Mouse (Mus musculus) neural tube, embryonic 14.5 days (tissue): ENCODE measurements around the gene Ppid. TPM values are rescaled to one million over a fixed set of nuclear protein-coding genes. Genes with fewer than 3 reads are reported as not detected.
"Not testable (repeated sequence)": the region's sequence is repeated elsewhere in the genome, so short reads cannot be mapped to it uniquely, and the experiment has no call there.

Experiments
- ATAC-seq: fragments of 200-750 bp; cut with Nextera tagmentation; 2 replicates; pipeline ENCODE4 v1.8.0; 2017; ENCODE audit warnings: low read depth, mild to moderate bottlenecking, moderate TSS enrichment, moderate library complexity
- H3K27ac ChIP-seq: fragments of 300-500 bp; sonication (generic); 2 replicates; pipeline ENCODE4 v1.5.1; 2014; ENCODE audit warnings: low read depth, mild to moderate bottlenecking, control low read depth, low read length, moderate library complexity, mixed read lengths
- H3K27me3 ChIP-seq: fragments of 300-500 bp; sonication (generic); 2 replicates; pipeline ENCODE4 v1.6.1; 2014; ENCODE audit warnings: low read length; ENCODE audit not compliant: control insufficient read depth, insufficient read depth
- H3K36me3 ChIP-seq: fragments of 300-500 bp; sonication (generic); 2 replicates; pipeline ENCODE4 v1.6.1; 2014; ENCODE audit warnings: low read length, mixed read lengths; ENCODE audit not compliant: control insufficient read depth, insufficient read depth
- H3K4me1 ChIP-seq: fragments of 300-500 bp; sonication (generic); 2 replicates; pipeline ENCODE4 v1.6.1; 2014; ENCODE audit warnings: low read length; ENCODE audit not compliant: control insufficient read depth, insufficient read depth
- H3K4me2 ChIP-seq: fragments of 300-500 bp; sonication (generic); 2 replicates; pipeline ENCODE4 v1.6.1; 2014; ENCODE audit warnings: mild to moderate bottlenecking, low read depth, low read length, control low read depth
- H3K4me3 ChIP-seq: fragments of 300-500 bp; sonication (generic); 2 replicates; pipeline ENCODE4 v1.5.1; 2014; ENCODE audit warnings: low read depth, low read length, control low read depth, mixed read lengths
- H3K9ac ChIP-seq: fragments of 300-500 bp; sonication (generic); replicated peaks from 2 replicates; pipeline ENCODE4 v1.6.1; 2014; ENCODE audit warnings: low read depth, mild to moderate bottlenecking, control low read depth, low read length, mixed read lengths
- H3K9me3 ChIP-seq: fragments of 300-500 bp; sonication (generic); 2 replicates; pipeline ENCODE4 v1.6.1; 2016; ENCODE audit warnings: low read length; ENCODE audit not compliant: control insufficient read depth
- WGBS: fragments of 180-500 bp; shearing (Covaris S2); extraction: QIAGEN DNeasy Blood & Tissue Kit; methylation state at CpG from one replicate; pipeline ENCODE4 v1.1.7; 2014; 5-methylcytosine and 5-hydroxymethylcytosine counted together
- polyA plus RNA-seq: library from polyadenylated mRNA; unstranded; fragments of >200 nt; fragmentation: Nextera tagmentation; extraction: Ambion mirVana; gene quantifications from 2 replicates; pipeline ENCODE4 v1.2.1, GENCODE M21; 2014

The Ppid gene
- polyA plus RNA-seq, 1 experiment from 2014 or later: 164 TPM

- Histone ChIP-seq H3K9ac (no peak overlapping the region), H3K4me1 (peaks cover 11% of the 10 kb centered on the region; the same call in 1 of the 2 replicates), H3K4me2 (peak overlapping the region; percentile 43; the same call in 1 of the 2 replicates), H3K36me3 (no peaks in the 10 kb centered on the region), H3K27ac (no peak overlapping the region), H3K9me3 (no peaks in the 10 kb centered on the region), H3K27me3 (no peaks in the 10 kb centered on the region), H3K4me3 (peak overlapping the region; percentile 86; the same call in 1 of the 2 replicates)
- no peak for ATAC-seq
- 82% methylated on average over 16 of the region's 16 CpGs for WGBS
Measured at GRCm38 (mm10) chr3:79568629-79569350, 22.4 kb upstream of the Ppid start.

GRCm38 (mm10) chr3:79569351-79569681 is 21.8 kb upstream of the Ppid start:
- peaks cover 11% of the 10 kb centered on the region; the same call in 1 of the 2 replicates for H3K4me1 ChIP-seq
- no peak overlapping the region for H3K27ac ChIP-seq
- H3K9me3 ChIP-seq: no peaks in the 10 kb centered on the region
- H3K27me3 ChIP-seq: no peaks in the 10 kb centered on the region
- no peak overlapping the region for H3K9ac ChIP-seq
- H3K36me3 ChIP-seq: no peaks in the 10 kb centered on the region
- no peak for ATAC-seq
- 88% methylated on average over 3 of the region's 3 CpGs for WGBS
- no peak overlapping the region for H3K4me3 ChIP-seq
- H3K4me2 ChIP-seq: no peak overlapping the region

- ATAC-seq: no peak
- 58% methylated on average over 3 of the region's 3 CpGs for WGBS
Measured at GRCm38 (mm10) chr3:79572399-79572798, 18.7 kb upstream of the Ppid start.

DNA sequence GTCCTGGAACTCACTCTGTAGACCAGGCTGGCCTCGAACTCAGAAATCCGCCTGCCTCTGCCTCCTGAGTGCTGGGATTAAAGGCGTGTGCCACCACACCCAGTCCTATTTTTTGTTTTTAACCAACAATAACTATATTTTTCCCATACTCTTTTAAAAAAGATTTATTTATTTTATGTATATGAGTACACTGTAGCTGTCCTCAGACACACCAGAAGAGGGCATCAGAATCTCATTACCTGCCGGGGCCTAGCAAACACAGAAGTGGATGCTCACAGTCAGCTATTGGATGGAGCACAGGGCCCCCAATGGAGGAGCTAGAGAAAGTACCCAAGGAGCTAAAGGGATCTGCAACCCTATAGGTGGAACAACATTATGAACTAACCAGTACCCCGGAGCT is 17.8 kb upstream of the Ppid start:
- not testable (repeated sequence) for H3K9me3 ChIP-seq, H3K27ac ChIP-seq, H3K4me1 ChIP-seq, H3K4me2 ChIP-seq, H3K27me3 ChIP-seq, ATAC-seq, H3K36me3 ChIP-seq, H3K9ac ChIP-seq, H3K4me3 ChIP-seq
- WGBS: 92% methylated on average over 5 of the region's 5 CpGs

More at GRCm38 (mm10) chr3:79572399-79572798, 18.7 kb upstream of the Ppid start:
- H3K36me3 ChIP-seq: no peaks in the 10 kb centered on the region
- H3K27me3 ChIP-seq: no peaks in the 10 kb centered on the region
- H3K4me1 ChIP-seq: no peaks in the 10 kb centered on the region
- no peak overlapping the region for H3K4me3 ChIP-seq
- no peak overlapping the region for H3K9ac ChIP-seq
- no peak overlapping the region for H3K4me2 ChIP-seq
- H3K9me3 ChIP-seq: no peaks in the 10 kb centered on the region
- H3K27ac ChIP-seq: no peak overlapping the region

DNA sequence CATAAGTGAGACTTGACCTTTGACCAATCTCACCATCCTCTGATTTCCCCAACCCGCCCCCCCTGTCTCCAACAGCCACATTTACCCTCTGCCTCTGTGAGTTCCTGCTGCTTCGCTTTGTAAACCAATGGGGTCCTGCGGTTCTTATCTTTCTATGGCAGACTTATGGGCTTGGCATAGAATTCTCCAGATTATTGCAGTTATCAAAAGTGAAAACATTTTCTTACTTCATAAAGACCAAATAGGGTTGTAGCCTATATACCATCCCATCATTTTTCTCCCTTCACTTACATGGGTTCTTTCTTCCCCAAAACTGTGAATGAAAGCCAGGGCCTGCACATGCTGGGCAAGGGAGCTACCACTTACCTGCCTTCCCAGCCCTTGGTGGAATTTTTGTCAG is 16.8 kb upstream of the Ppid start:
- no peaks in the 10 kb centered on the region for H3K27me3 ChIP-seq
- no peak overlapping the region for H3K9ac ChIP-seq
- no peaks in the 10 kb centered on the region for H3K4me1 ChIP-seq
- no peak overlapping the region for H3K27ac ChIP-seq
- no peak overlapping the region for H3K4me3 ChIP-seq
- H3K9me3 ChIP-seq: no peaks in the 10 kb centered on the region
- WGBS: 79% methylated on average over 3 of the region's 3 CpGs
- H3K4me2 ChIP-seq: no peak overlapping the region
- H3K36me3 ChIP-seq: no peaks in the 10 kb centered on the region
- no peak for ATAC-seq

- ATAC-seq: peak; percentile 57
- Histone ChIP-seq H3K4me2 (no peak overlapping the region), H3K4me1 (no peaks in the 10 kb centered on the region), H3K9me3 (no peaks in the 10 kb centered on the region), H3K4me3 (no peak overlapping the region), H3K9ac (no peak overlapping the region), H3K27me3 (no peaks in the 10 kb centered on the region), H3K36me3 (no peaks in the 10 kb centered on the region), H3K27ac (no peak overlapping the region)
- WGBS: 24% methylated on average over 10 of the region's 10 CpGs
Measured at GRCm38 (mm10) chr3:79575576-79576467, 15.3 kb upstream of the Ppid start.

DNA sequence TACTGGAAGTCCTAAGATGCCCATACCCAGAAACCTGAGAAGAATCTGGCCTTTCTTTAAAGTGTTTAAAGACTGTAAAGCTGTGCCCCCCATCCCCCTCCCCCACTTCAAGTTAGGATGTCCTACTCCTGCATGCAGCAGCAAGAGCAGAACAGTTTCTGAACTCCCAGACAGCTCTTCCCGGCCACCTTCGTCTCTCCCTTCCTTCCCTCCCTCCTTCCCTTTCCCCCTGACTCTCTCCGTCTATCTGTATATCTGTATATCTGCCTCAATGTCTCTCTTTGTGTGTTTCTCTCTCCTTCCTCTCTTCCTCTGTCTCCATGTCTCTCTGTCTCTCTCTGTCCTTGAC is 14.7 kb upstream of the Ppid start:
- H3K9ac ChIP-seq: no peak overlapping the region
- H3K27me3 ChIP-seq: no peaks in the 10 kb centered on the region
- no peaks in the 10 kb centered on the region for H3K9me3 ChIP-seq
- ATAC-seq: no peak
- H3K4me1 ChIP-seq: no peaks in the 10 kb centered on the region
- no peaks in the 10 kb centered on the region for H3K36me3 ChIP-seq
- no peak overlapping the region for H3K4me3 ChIP-seq
- H3K4me2 ChIP-seq: no peak overlapping the region
- 19% methylated on average over 3 of the region's 3 CpGs for WGBS
- H3K27ac ChIP-seq: no peak overlapping the region; the same call in 1 of the 2 replicates

DNA sequence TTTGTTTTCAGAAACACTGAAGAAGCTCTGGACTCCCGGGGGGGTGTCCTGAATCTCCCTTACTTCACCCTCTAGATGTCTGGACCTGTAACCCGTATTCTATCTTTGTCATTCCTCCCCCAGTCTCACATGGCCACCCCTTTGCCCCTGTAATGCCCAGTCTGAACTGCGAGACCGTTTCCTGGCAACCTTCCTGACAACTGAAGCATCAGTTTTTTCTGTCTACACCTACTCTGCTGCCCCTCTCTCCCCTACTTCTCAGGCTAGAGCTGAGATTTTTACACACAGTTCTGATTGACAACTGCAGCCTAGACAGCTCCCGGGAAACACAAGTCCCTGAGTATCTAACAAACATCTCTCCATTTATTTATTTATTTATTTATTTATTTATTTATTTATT is 14.3 kb upstream of the Ppid start:
- no peak overlapping the region; the same call in 1 of the 2 replicates for H3K27ac ChIP-seq
- WGBS: 38% methylated on average over 5 of the region's 5 CpGs
- peak; percentile 32; the same call in 1 of the 2 replicates for ATAC-seq
- no peak overlapping the region for H3K4me2 ChIP-seq
- no peak overlapping the region for H3K9ac ChIP-seq
- no peaks in the 10 kb centered on the region for H3K4me1 ChIP-seq
- no peaks in the 10 kb centered on the region for H3K9me3 ChIP-seq
- no peak overlapping the region for H3K4me3 ChIP-seq
- no peaks in the 10 kb centered on the region for H3K27me3 ChIP-seq
- H3K36me3 ChIP-seq: no peaks in the 10 kb centered on the region

GRCm38 (mm10) chr3:79577606-79578005 is 13.5 kb upstream of the Ppid start:
- Histone ChIP-seq H3K9me3 (no peaks in the 10 kb centered on the region), H3K27me3 (no peaks in the 10 kb centered on the region), H3K36me3 (no peaks in the 10 kb centered on the region), H3K4me3 (no peak overlapping the region), H3K4me2 (no peak overlapping the region), H3K27ac (no peak overlapping the region), H3K9ac (no peak overlapping the region), H3K4me1 (no peaks in the 10 kb centered on the region)
- no peak for ATAC-seq
- 93% methylated on average over 6 of the region's 6 CpGs for WGBS
